Mouse (Mus musculus) A20 (cell line): Measurements from ENCODE around the gene Krtap6-5.
"Not testable (repeated sequence)": the region's sequence is repeated elsewhere in the genome, so short reads cannot be mapped to it uniquely, and the experiment has no call there.

ENCODE experiments used
- DNase-seq: peaks from one replicate; pipeline ENCODE4 v3.0.0-alpha.2; 2011; ENCODE audit warnings: low read depth, low spot score

Gene Krtap6-5

DNA sequence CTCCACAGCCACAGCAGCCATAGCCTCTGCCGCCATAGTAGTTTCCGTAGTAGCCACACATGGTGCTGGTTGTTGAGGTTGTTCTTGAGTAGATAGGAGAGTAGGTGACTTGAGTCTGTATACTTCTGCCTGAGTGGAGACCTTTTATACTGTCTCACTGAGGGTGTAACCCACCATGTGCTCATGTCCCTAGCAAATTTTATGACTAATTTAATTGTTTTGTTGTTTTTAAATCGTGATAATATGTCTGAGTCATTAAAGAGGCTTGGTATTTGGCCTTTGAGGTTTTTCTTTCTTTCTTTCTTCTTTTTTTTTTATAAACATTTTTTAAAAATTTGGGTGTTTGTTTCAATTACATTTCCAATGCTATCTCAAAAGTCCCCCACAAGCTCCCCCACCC, at the start of gene Krtap6-5:
Gene Krtap6-5, minus strand, starts transcription at position 101 of the 400 bp plus-strand sequence.
- DNase-seq: no peak

- DNase-seq: not testable (repeated sequence)
Observed at GRCm38 (mm10) chr16:89071041-89071440, 23.4 kb upstream of the Krtap6-5 start.

- DNase-seq: not testable (repeated sequence)
Observed at GRCm38 (mm10) chr16:89063902-89064301, 16.2 kb upstream of the Krtap6-5 start, which contains the start of gene 1110025L11Rik. TSS of gene 1110025L11Rik (minus strand) at chr16:89064002.

DNA sequence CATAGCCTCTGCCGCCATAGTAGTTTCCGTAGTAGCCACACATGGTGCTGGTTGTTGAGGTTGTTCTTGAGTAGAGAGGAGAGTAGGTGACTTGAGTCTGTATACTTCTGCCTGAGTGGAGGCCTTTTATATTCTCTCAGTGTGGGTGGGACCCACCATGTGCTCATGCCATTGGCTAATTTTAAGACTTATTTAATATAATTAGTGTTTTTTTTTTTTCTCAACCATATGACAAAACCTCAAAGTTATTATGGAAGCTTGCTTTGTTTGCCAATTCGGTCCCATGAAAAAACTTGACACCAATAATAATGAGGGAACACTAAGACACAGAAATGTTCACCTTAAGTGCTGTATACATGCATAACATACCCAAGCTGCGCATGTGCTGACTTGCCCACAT, 6.3 kb downstream of the Krtap6-5 start, which contains the start of gene Gm10228:
Gene Gm10228, minus strand, starts transcription at position 101 of the 400 bp plus-strand sequence.
- not testable (repeated sequence) for DNase-seq

DNA sequence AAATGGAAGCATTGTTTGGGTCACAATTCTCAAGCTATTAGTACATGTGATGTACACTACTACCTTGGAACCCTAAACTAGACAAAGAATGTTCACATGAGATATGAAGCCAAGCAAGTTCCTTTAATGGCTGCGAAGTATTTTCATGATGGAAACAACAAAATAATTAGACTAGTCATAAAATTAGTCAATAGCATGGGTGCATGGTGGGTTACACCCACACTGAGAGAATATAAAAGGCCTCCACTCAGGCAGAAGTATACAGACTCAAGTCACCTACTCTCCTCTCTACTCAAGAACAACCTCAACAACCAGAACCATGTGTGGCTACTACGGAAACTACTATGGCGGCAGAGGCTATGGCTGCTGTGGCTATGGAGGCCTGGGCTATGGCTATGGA, 16.3 kb downstream of the Krtap6-5 start, which contains the start of gene Krtap6-1:
Gene Krtap6-1, plus strand, starts transcription at position 301 of the 400 bp plus-strand sequence.
- DNase-seq: not testable (repeated sequence)

DNA sequence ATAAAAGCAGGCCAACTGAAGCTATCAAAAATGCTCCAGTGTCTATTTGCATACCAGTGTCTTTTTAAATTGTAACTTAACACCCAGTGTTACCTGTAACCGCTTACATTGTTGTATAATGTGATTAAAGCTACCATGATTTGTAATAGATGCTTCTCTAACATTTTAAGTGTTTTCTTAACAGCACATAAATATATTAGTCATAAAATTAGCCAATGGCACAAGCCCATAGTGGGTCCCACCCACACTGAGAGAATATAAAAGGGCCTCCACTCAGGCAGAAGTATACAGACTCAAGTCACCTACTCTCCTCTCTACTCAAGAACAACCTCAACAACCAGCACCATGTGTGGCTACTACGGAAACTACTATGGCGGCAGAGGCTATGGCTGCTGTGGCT, 32.7 kb downstream of the Krtap6-5 start, which contains the start of gene Gm10229:
Gene Gm10229, plus strand, starts transcription at position 301 of the 400 bp plus-strand sequence.
- not testable (repeated sequence) for DNase-seq

DNA sequence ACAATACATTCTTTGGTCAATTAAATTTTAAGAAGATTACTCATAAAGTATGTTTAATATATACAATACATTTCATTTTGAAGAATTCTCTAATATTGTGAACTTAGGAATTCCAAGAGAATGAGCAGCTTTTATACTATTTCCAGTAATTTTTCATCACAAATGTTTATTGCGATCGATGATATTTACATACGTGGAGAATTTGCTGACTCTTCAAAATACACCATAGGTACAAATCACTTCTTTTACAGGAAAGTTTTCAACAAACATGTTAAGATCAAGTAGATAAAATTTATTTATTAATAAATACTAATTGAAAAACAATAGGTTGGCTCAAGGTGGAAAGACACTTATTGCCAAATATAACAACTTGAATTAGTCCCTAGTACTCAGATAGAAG, 33.7 kb downstream of the Krtap6-5 start:
- no peak for DNase-seq

- DNase-seq: no peak
Observed at GRCm38 (mm10) chr16:89010659-89011058, 37.0 kb downstream of the Krtap6-5 start, which contains the start of gene Krtap22-2. TSS of gene Krtap22-2 (minus strand) at chr16:89010759.
